Mouse (Mus musculus) lung, adult 2 months (tissue): ENCODE measurements around the gene Gm12887. TPM values are rescaled to one million over a fixed set of nuclear protein-coding genes. Genes with fewer than 3 reads are reported as not detected.

ENCODE experiments used
- DNase-seq: peaks from one replicate; pipeline ENCODE4 v3.0.0; 2022
- H3K4me1 ChIP-seq: fragments of 200-500 bp; 2 replicates; pipeline ENCODE4 v1.6.1; 2011; ENCODE audit warnings: low read length; ENCODE audit not compliant: control insufficient read depth, insufficient read depth
- H3K4me3 ChIP-seq: fragments of 200-500 bp; replicated peaks from 2 replicates; pipeline ENCODE3; 2011; ENCODE audit warnings: low read depth, mild to moderate bottlenecking, control low read depth, low read length; ENCODE audit errors: extremely low read depth
- CTCF ChIP-seq: fragments of 200-500 bp; IDR thresholded peaks from 2 replicates; pipeline ENCODE4 v1.5.1; 2011; ENCODE audit warnings: mild to moderate bottlenecking, low read length, control low read depth; ENCODE audit not compliant: insufficient read depth
- POLR2A ChIP-seq: fragments of 200-500 bp; IDR thresholded peaks from 2 replicates; pipeline ENCODE4 v1.6.1; 2011; ENCODE audit warnings: low read depth, mild to moderate bottlenecking, control low read depth, low read length, borderline replicate concordance; ENCODE audit errors: extremely low read depth
- WGBS: fragments of 180-500 bp; shearing (Covaris S2); methylation state at CpG from one replicate; pipeline ENCODE4 v1.1.7; 2018; 5-methylcytosine and 5-hydroxymethylcytosine counted together
- polyA plus RNA-seq: library from polyadenylated mRNA; depleted of rRNA; stranded (reverse); fragments of >200 nt; gene quantifications from 2 replicates; pipeline ENCODE4 v1.2.3, GENCODE M21; 2012; rRNA removed

The Gm12887 gene
- polyA plus RNA-seq: not detected in 2 replicates

- Histone ChIP-seq H3K4me3 (no peak within 1 kb of the TSS), H3K4me1 (no peaks in the 10 kb centered on the region)
- TF ChIP-seq CTCF (no peak), POLR2A (no peak)
- whole genome bisulfite sequencing: 21% methylated on average over 2 of the region's 2 CpGs
- no peak for DNase-seq
These were observed at the start of gene Gm12887 for GRCm38 (mm10) chr4:121622003-121622402. Gm12887 (minus strand) TSS chr4:121622103.

GRCm38 (mm10) chr4:121657040-121657439 is 35.1 kb upstream of the Gm12887 start:
- 71% methylated on average over 1 of the region's 1 CpGs for WGBS

More at GRCm38 (mm10) chr4:121657040-121657439, 35.1 kb upstream of the Gm12887 start:
- Histone ChIP-seq H3K4me1 (no peaks in the 10 kb centered on the region), H3K4me3 (no peak overlapping the region)
- no peak for DNase-seq
- no peak for TF ChIP-seq CTCF
- TF ChIP-seq POLR2A: no peak

Other genes with a start within 250 kb of the Gm12887 start
- not detected in 2 replicates for gene Gm12886, start 199.0 kb downstream of the Gm12887 start, polyA plus RNA-seq